8 mouse cellular contexts compared by ENCODE assay signal in the genomic region with DNA sequence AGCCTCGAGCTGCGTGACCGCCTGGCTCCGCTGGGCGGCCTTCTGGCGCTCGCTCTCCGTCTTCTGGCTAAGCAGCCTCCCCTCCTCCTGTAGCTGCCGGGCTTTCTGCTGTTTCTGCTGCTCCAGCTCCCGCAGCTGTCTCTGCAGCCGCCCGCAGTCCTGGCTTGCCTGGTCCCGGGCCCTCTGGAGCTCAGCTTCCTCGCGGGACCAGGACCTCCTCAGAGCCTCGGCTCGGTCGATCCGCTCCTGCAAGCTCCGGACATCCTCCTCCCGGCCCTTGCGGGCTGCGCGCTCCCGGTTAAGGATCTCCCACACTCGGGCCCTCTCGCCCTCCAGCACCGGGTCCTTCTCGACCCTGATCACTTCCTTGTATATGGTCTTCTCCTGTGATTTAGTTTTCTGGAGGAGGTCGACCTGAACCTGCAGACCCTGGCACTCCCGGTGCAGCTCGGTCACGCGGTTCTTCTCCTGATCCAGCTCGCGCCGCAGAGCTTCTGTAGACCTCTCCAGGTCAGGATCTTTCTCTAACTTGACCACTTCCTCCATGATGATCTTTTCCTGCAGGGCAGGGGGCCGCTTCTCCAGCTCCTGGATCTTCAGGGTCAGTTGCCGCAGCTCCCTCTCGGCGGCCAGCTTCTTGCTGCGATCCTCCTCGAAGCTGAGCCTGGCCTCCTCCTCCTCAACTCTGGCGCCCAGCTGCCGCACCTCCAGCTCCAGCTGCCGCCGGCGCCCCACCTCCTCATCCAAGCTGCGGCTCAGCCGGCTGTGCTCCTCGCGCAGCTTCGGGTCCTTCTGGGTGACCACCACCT. TPM values are rescaled to one million over a fixed set of nuclear protein-coding genes. Genes with fewer than 3 reads are reported as not detected.
DNase-seq lines count a peak whose midpoint lies in the region; ATAC-seq and TF ChIP-seq lines count a peak whose summit lies in the region.

No protein-coding gene starts in this region.

- in situ Hi-C loops in ES-E14 (cut with MboI; ENCODE audit: low sequenced_read_pairs in 2 of 2, unreplicated experiment in 2 of 2) = loop anchor here in 1 of 2 experiments (5.0 kb wide), 1 partner anchor 235 kb away; no protein-coding TSS in a partner anchor

- no peak for ATAC-seq in cerebellum, adult (ENCODE audit: insufficient number of reproducible peaks, low FRiP score, low TSS enrichment)
- ATAC-seq in forebrain, embryonic 14.5 days = no peak
- no peak for ATAC-seq in neural tube, embryonic 13.5 days (ENCODE audit: low read depth)

- H3K9ac ChIP-seq in ES-E14 (ENCODE audit: insufficient read depth, low read depth, low read length, poor library complexity, severe bottlenecking) = peak overlapping the region; percentile 20; the same call in 1 of the 2 replicates
- no peak overlapping the region for H3K9ac ChIP-seq in forebrain, embryonic 14.5 days (ENCODE audit: low read length)
- peak overlapping the region; percentile 57 for H3K9ac ChIP-seq in neural tube, embryonic 13.5 days

- 15% methylated on average over 53 of the region's 53 CpGs for WGBS in forebrain, embryonic 14.5 days
- WGBS in limb, embryonic 10.5 days = 10% methylated on average over 53 of the region's 53 CpGs
- 13% methylated on average over 53 of the region's 53 CpGs for WGBS in neural tube, embryonic 13.5 days

- H3K4me2 ChIP-seq in forebrain, embryonic 14.5 days (ENCODE audit: low read length) = peak overlapping the region; percentile 43
- H3K4me2 ChIP-seq in neural tube, embryonic 13.5 days = peak overlapping the region; percentile 52

- no peak overlapping the region for H3K27ac ChIP-seq in ES-E14 (ENCODE audit: insufficient read depth, low read depth, low read length, poor library complexity, severe bottlenecking)
- H3K27ac ChIP-seq in forebrain, embryonic 14.5 days (ENCODE audit: low read depth, low read length) = no peak overlapping the region
- H3K27ac ChIP-seq in limb, embryonic 10.5 days = peak overlapping the region; percentile 69
- H3K27ac ChIP-seq in neural tube, embryonic 13.5 days (replicated peaks) = no peak overlapping the region

- peak overlapping the region; percentile 48 to 57 for H3K4me3 ChIP-seq in ES-E14 (ENCODE audit: insufficient read depth in 1 of 2, low read depth in 1 of 2, low read length in 2 of 2, poor library complexity in 1 of 2, severe bottlenecking in 1 of 2)
- H3K4me3 ChIP-seq in forebrain, embryonic 14.5 days (ENCODE audit: low read depth, low read length) = peak overlapping the region; percentile 19
- peak overlapping the region; percentile 48 for H3K4me3 ChIP-seq in limb, embryonic 10.5 days
- H3K4me3 ChIP-seq in neural tube, embryonic 13.5 days = peak overlapping the region; percentile 31

- no peaks in the 10 kb centered on the region for H3K36me3 ChIP-seq in ES-E14 (ENCODE audit: control insufficient read depth, insufficient read depth, low read length, poor library complexity, severe bottlenecking)
- no peaks in the 10 kb centered on the region for H3K36me3 ChIP-seq in forebrain, embryonic 14.5 days (ENCODE audit: control insufficient read depth, insufficient read depth, low read length)
- H3K36me3 ChIP-seq in limb, embryonic 10.5 days = peaks cover 20% of the 10 kb centered on the region; the same call in 1 of the 2 replicates
- H3K36me3 ChIP-seq in neural tube, embryonic 13.5 days = no peaks in the 10 kb centered on the region

- no peaks in the 10 kb centered on the region for H3K9me3 ChIP-seq in ES-E14 (ENCODE audit: control insufficient read depth, insufficient read depth, low read depth, low read length)
- H3K9me3 ChIP-seq in forebrain, embryonic 14.5 days (replicated peaks; ENCODE audit: control insufficient read depth, low read length) = peaks cover 5% of the 10 kb centered on the region; the same call in 1 of the 2 replicates
- H3K9me3 ChIP-seq in limb, embryonic 10.5 days (replicated peaks) = no peaks in the 10 kb centered on the region
- peaks cover 5% of the 10 kb centered on the region; the same call in 1 of the 2 replicates for H3K9me3 ChIP-seq in neural tube, embryonic 13.5 days

- H3K4me1 ChIP-seq in ES-E14 (ENCODE audit: control insufficient read depth in 2 of 2, insufficient read depth in 2 of 2, low read length in 2 of 2, poor library complexity in 1 of 2) = peaks cover 0 to 11% of the 10 kb centered on the region in 2 experiments; a peak in 1 of 4 replicates
- H3K4me1 ChIP-seq in forebrain, embryonic 14.5 days (ENCODE audit: control insufficient read depth, insufficient read depth, low read length) = peaks cover 12% of the 10 kb centered on the region
- H3K4me1 ChIP-seq in limb, embryonic 10.5 days = peaks cover 39% of the 10 kb centered on the region
- peaks cover 30% of the 10 kb centered on the region for H3K4me1 ChIP-seq in neural tube, embryonic 13.5 days (replicated peaks)

- DNase-seq in cerebellum, postnatal 10 days = peak; percentile 38 to 54
- no peak for DNase-seq in ES-E14 (ENCODE audit: low read depth, low spot score)
- no peak for DNase-seq in forebrain, embryonic 14.5 days (ENCODE audit: low spot score)
- DNase-seq in limb, embryonic 10.5 days (ENCODE audit: low spot score) = peak; percentile 64
- DNase-seq in frontal cortex, postnatal 10 days (ENCODE audit: low spot score in 2 of 2) = no peak
- no peak for DNase-seq in layer of hippocampus, adult 18-20 months (ENCODE audit: low spot score in 2 of 2)

- H3K27me3 ChIP-seq in forebrain, embryonic 14.5 days (replicated peaks; ENCODE audit: control insufficient read depth, insufficient read depth, low read length) = peaks cover 29% of the 10 kb centered on the region
- H3K27me3 ChIP-seq in limb, embryonic 10.5 days (ENCODE audit: low read depth, poor library complexity, severe bottlenecking) = peaks cover 57% of the 10 kb centered on the region
- H3K27me3 ChIP-seq in neural tube, embryonic 13.5 days = peaks cover 52% of the 10 kb centered on the region

TF ChIP-seq in ES-E14, 5 proteins besides CTCF, POLR2A, EP300 and RAD21:
- TF ChIP-seq CHD2 (IDR thresholded peaks at IDR 0.05; ENCODE audit: low read depth, low read length) = no peak
- TF ChIP-seq HCFC1 (IDR thresholded peaks at IDR 0.05; ENCODE audit: borderline replicate concordance, insufficient read depth, low read length) = no peak
- TF ChIP-seq MAFK (IDR thresholded peaks at IDR 0.05; ENCODE audit: insufficient read depth, low read depth, low read length) = no peak
- TF ChIP-seq ZNF384 (IDR thresholded peaks at IDR 0.05; ENCODE audit: low read depth, low read length) = no peak
- no peak for TF ChIP-seq ZC3H11A (IDR thresholded peaks at IDR 0.05; ENCODE audit: borderline replicate concordance, low read depth, low read length)

RNA-seq across cellular contexts. Expression of a gene that starts 15.7 kb away (rescaled TPM):
- total RNA-seq in ES-E14 (2012; rRNA removed) = 2.9 and 4.5 TPM in 2 replicates
- 0.11 and 0.17 TPM in 2 replicates for polyA plus RNA-seq in forebrain, embryonic 14.5 days (2014; fragmentation: Nextera tagmentation; extraction: Ambion mirVana)
- 1.4 and 1.7 TPM in 2 replicates for polyA plus RNA-seq in limb, embryonic 10.5 days (2016; fragmentation: Nextera tagmentation; extraction: Ambion mirVana)
- polyA plus RNA-seq in neural tube, embryonic 13.5 days (2015; fragmentation: Nextera tagmentation; extraction: Ambion mirVana) = 0.59 and 0.73 TPM in 2 replicates
- total RNA-seq in layer of hippocampus, adult 18-20 months (2021) = under 1 TPM; 0.61 to 0.74 TPM

RNA-seq across cellular contexts. Expression of a gene that starts 23.3 kb away (rescaled TPM):
- total RNA-seq in ES-E14 (2012; rRNA removed) = 11.2 and 16.5 TPM in 2 replicates
- polyA plus RNA-seq in forebrain, embryonic 14.5 days (2014; fragmentation: Nextera tagmentation; extraction: Ambion mirVana) = 48.1 and 56.3 TPM in 2 replicates
- polyA plus RNA-seq in limb, embryonic 10.5 days (2016; fragmentation: Nextera tagmentation; extraction: Ambion mirVana) = 13.0 and 16.7 TPM in 2 replicates
- polyA plus RNA-seq in neural tube, embryonic 13.5 days (2015; fragmentation: Nextera tagmentation; extraction: Ambion mirVana) = 53.5 and 55.9 TPM in 2 replicates
- total RNA-seq in layer of hippocampus, adult 18-20 months (2021) = 100 to 1,000 TPM; 125 TPM

RNA-seq across cellular contexts. Expression of a gene that starts 23.5 kb away (rescaled TPM):
- total RNA-seq in ES-E14 (2012; rRNA removed) = 17.0 and 19.1 TPM in 2 replicates
- 81.8 and 83.2 TPM in 2 replicates for polyA plus RNA-seq in forebrain, embryonic 14.5 days (2014; fragmentation: Nextera tagmentation; extraction: Ambion mirVana)
- 61.5 and 65.4 TPM in 2 replicates for polyA plus RNA-seq in limb, embryonic 10.5 days (2016; fragmentation: Nextera tagmentation; extraction: Ambion mirVana)
- 75.2 and 83.0 TPM in 2 replicates for polyA plus RNA-seq in neural tube, embryonic 13.5 days (2015; fragmentation: Nextera tagmentation; extraction: Ambion mirVana)
- 10 to 100 TPM; 33.7 to 39.8 TPM for total RNA-seq in layer of hippocampus, adult 18-20 months (2021)

RNA-seq across cellular contexts. Expression of a gene that starts 51.9 kb away (rescaled TPM):
- total RNA-seq in ES-E14 (2012; rRNA removed) = 33.4 and 38.2 TPM in 2 replicates
- polyA plus RNA-seq in forebrain, embryonic 14.5 days (2014; fragmentation: Nextera tagmentation; extraction: Ambion mirVana) = 53.2 and 60.4 TPM in 2 replicates
- 121 and 123 TPM in 2 replicates for polyA plus RNA-seq in limb, embryonic 10.5 days (2016; fragmentation: Nextera tagmentation; extraction: Ambion mirVana)
- polyA plus RNA-seq in neural tube, embryonic 13.5 days (2015; fragmentation: Nextera tagmentation; extraction: Ambion mirVana) = 64.0 and 64.4 TPM in 2 replicates
- total RNA-seq in layer of hippocampus, adult 18-20 months (2021) = 10 to 100 TPM; 69.4 to 71.3 TPM

RNA-seq across cellular contexts. Expression of a gene that starts 54.2 kb away (rescaled TPM):
- 29.4 and 32.1 TPM in 2 replicates for total RNA-seq in ES-E14 (2012; rRNA removed)
- polyA plus RNA-seq in forebrain, embryonic 14.5 days (2014; fragmentation: Nextera tagmentation; extraction: Ambion mirVana) = 25.9 and 44.4 TPM in 2 replicates
- 51.7 and 56.8 TPM in 2 replicates for polyA plus RNA-seq in limb, embryonic 10.5 days (2016; fragmentation: Nextera tagmentation; extraction: Ambion mirVana)
- polyA plus RNA-seq in neural tube, embryonic 13.5 days (2015; fragmentation: Nextera tagmentation; extraction: Ambion mirVana) = 52.5 and 58.5 TPM in 2 replicates
- total RNA-seq in layer of hippocampus, adult 18-20 months (2021) = 10 to 100 TPM; 82.3 to 83.6 TPM

Comparison
In these comparisons a context has a peak if more than half of its experiments do, and no peak if none do; other contexts are left out.
1. DNase-seq: peak in cerebellum, postnatal 10 days (2 of 2) and limb, embryonic 10.5 days (single experiment); none in ES-E14 (single experiment), forebrain, embryonic 14.5 days (single experiment), frontal cortex, postnatal 10 days (0 of 2) and layer of hippocampus, adult 18-20 months (0 of 2).
2. Peak in every context shown above with its lines, with median percentiles within 50 percentile points of each other: H3K4me3 ChIP-seq.